Mouse (Mus musculus): ENCODE measurements around the gene Stk38.
A peak's percentile ranks its signal among the peaks of the same experiment; 100 is the strongest.
"Not testable (repeated sequence)": the region's sequence is repeated elsewhere in the genome, so short reads cannot be mapped to it uniquely, and the experiment has no call there.

Stk38 gene

GRCm38 (mm10) chr17:29035506-29035905, 27.7 kb upstream of the Stk38 start:
- no peak for DNase-seq (ENCODE audit: low spot score in 2 of 2)

GRCm38 (mm10) chr17:29034264-29034663, 26.5 kb upstream of the Stk38 start:
- no peak for DNase-seq (ENCODE audit: low spot score in 2 of 2)

- DNase-seq (ENCODE audit: low spot score in 2 of 2), result no peak
Observed at GRCm38 (mm10) chr17:29033569-29034061, 25.8 kb upstream of the Stk38 start.

GRCm38 (mm10) chr17:29032274-29033069, 24.7 kb upstream of the Stk38 start, which contains the start of gene Srsf3:
Gene Srsf3, plus strand, starts transcription at chr17:29032628.
- DNase-seq (ENCODE audit: low spot score in 2 of 2), result peak; percentile 99

DNA sequence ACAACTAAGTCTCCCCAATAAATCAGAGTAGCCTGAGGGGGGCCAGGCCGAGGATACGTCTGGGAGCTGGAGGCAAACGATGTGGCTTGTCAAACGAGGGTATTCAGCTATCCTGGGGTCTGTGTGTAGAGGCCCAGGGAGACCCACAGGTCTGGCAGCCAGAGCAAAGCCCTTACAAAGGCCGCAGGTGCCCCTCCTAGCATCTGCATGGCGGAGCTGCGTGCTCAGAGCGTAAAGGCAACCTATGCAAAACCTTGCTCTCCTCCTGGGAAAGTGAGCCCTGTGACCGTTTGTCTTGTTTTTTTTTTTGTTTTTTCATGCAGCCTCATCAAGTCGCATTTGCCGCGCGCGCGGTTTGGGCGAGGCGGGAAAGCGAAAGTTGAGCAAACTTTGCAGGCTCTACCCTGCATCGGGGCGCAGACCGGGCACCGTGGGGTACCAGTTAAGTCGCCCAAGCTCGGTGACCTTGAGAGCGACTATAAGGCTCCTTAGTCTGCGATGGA, 24.0 kb upstream of the Stk38 start:
- peak; percentile 68 to 87 for DNase-seq (ENCODE audit: low spot score in 2 of 2)

DNA sequence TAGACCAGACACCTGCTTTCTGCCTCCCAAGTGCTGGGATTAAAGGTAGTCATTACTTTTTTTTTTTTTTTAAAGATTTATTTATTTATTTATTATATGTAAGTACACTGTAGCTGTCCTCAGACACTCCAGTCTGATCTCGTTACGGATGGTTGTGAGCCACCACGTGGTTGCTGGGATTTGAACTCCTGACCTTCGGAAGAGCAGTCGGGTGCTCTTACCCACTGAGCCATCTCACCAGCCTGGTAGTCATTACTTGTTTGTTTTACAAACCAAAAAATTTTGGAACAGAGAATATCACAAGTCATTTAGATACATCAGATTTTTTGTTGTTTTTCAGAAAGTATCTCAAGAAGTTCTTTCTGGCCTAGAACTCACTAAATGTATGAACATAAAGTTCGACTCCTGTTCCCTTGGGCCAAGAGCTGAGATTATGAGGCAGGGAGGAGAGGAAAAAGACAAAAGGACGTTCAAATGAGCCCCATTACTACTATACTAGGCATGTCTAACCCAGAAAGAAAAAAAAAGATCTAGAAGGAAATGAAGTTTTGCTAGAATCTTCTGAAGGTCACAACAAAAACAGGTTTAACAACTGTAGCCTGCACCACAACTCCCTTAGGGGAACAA, 23.4 kb upstream of the Stk38 start:
- DNase-seq (ENCODE audit: low spot score in 2 of 2), result not testable (repeated sequence)

DNA sequence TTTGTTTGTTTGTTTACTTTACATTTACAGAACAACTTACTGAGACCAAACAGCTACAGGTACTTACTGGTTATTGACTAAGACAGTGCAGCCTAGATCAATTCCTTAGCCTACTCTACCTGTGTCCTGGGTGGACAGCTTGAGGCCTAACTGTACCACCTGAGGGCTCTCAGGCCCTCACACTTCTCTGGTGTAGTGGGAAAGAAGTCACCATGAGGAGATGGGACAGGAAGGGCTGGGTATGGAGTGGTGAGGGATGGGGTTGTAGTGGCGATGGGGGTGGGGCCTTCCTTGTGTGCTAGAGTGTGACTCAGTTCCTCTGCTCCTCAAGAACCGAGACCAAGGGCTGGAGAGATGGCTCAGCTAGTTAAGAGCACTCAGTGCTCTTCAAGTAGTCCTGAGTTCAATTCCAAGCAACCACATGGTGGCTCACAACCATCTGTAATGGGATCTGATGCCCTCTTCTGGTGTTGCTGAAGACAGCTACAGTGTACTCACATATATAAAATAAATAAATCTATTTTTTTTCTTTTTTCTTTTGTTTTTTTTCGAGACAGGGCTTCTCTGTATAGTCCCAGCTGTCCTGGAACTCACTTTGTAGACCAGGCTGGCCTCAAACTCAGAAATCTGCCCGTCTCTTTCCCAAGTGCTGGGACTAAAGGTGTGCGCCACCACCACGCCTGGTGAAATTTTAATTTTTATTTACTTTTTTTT, 22.7 kb upstream of the Stk38 start:
- no peak for DNase-seq (ENCODE audit: low spot score in 2 of 2)

DNA sequence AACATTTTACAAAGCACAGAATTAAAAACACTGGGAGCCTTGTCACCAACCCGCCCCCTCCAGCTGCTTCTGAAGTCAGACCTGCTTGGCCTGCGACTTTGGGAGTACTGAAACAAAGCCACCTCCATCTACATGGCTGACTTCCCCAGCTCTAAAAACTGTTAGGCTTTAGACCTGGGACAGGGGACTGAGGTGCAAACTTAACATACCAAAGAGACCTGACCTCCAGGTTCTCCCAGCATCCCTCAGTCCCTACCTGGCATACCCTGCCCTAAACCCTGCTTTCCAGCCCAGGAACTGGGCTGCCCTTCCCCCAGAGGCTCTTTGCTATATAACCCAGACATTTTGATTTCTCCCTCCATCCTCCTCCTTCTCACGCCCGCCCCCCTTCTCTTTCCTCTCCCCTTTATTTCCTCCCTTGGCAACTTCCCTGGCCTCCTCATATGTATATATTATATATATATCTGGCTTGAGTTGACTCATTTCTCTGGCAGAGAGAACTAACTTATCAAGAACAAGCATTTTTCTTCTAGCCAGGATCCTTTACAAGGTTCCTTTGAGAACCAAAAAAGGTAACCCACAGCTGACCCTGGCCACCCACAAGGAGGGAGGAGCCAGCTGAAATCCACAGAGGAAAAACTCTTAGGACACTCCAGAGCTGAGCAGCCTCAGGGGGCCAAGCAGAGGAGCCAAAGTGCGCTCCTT, 19.0 kb upstream of the Stk38 start:
- DNase-seq (ENCODE audit: low spot score in 2 of 2), result no peak

GRCm38 (mm10) chr17:29024896-29025565, 17.2 kb upstream of the Stk38 start:
- DNase-seq (ENCODE audit: low spot score in 2 of 2), result no peak

- no peak for DNase-seq (ENCODE audit: low spot score in 2 of 2)
Observed at GRCm38 (mm10) chr17:29024047-29024892, 16.5 kb upstream of the Stk38 start.

DNA sequence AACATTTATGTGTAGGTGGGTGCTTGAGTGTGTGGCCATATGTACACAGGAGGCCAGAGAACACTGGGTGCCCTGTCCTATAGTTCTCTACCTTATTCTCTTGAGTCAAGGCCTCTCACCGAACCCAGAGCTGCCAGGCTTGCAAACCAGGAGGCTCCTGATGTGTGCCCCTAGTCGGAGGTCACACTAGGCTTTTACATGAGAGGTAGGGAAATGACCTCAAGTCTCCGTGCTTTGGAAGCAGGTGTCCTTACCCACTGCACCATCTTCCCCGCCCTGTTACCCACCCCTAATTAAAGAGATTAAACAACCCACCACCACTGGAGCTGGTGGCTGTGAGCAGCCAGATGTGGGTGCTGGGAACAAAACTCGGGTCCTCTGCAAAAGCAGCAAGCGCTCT, 15.6 kb upstream of the Stk38 start:
- no peak for DNase-seq (ENCODE audit: low spot score in 2 of 2)

GRCm38 (mm10) chr17:29022230-29022819, 14.5 kb upstream of the Stk38 start:
- DNase-seq (ENCODE audit: low spot score in 2 of 2), result no peak

DNA sequence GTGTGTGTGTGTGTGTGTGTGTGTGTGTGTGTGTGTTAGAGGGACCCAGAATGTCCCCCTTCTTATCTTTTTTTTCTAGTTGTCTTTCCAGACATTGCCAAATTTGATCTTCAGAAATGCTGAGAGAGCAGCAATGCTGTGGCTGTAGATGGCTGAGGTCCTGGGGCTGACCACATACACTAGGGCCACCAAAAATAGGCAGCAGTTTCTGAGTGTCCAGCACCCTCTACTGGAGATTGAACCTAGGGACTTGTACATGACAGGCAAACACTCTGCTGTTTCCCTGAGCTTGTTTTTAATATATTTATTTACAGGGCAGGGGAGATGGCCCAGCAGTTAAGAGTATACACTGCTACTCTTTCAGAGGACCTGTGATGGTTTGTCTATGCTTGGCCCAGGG, 12.6 kb upstream of the Stk38 start:
- DNase-seq (ENCODE audit: low spot score in 2 of 2), result no peak

DNA sequence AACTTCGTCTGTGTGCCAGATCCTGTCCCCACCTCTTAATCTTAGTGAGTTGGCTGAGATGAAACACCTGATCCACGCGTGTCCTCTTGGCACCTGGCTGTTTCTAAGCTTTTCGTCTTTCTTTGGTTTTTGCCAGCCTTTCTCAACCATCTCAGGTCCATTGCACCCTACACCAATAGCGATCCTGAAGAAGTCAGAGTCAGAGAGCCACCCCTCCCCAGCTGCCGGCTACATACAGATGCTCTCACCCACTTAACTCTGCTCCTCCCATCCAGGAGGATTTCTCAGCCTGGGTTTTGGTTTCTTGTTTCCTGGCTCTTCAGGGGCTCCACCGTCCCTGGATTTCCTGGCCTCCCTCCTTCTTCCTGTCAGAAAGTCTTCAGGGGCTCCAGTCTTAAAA, 11.6 kb upstream of the Stk38 start:
- no peak for DNase-seq (ENCODE audit: low spot score in 2 of 2)

DNA sequence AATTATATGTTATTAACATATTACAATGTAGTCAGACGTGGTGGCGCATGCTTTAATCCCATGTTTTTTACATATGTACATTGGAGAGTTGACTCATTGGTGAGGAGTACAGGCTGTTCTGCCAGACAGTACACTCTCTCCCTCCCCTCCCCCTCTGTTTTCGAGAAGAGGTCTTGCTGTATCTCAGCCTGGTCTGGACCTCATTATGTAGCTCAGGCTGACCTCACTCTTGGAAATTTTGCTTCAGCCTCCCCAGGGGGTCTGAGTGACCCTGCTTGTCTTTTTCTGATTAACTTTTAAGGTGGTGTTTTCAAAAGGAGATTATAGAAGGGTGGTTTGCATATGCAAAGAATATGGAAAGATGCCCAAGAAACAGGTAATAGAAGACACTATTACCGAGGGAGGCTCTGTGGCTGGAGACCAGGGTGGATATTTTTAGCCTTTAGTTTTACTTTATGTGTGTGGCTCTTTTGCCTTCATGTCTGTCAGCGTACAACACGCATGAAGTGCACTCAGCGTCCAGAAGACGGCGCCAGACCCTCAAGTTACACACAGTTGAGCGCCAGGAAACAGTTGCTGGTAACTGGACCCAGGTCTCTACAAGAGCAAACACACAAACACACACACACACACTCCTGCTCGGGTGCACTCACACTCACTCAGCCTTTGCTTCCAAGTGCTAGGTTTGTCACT, 10.6 kb upstream of the Stk38 start:
- peak in 1 of 2 experiments; percentile 37 for DNase-seq (ENCODE audit: low spot score in 2 of 2)

DNA sequence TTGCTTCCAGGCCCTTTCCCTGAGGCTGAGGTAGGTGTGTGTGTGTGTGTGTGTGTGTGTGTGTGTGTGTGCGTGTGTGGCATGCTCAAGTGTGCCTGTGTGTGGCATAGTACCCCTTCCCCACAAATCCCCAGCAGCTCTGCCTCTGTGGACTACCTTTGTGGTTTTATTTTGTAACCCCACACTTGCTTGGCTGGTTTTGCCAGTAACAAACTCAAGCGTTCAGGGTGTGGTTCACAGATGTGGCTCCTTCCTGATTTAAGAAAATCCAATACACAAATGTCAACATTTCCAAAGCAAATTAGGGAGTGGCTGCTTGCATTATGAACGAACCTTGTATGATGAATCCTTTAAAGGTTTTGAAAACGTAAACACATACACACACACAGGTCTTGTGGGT, 8.9 kb upstream of the Stk38 start:
- DNase-seq (ENCODE audit: low spot score in 2 of 2), result no peak

- DNase-seq (ENCODE audit: low spot score in 2 of 2), result peak; percentile 64 to 83
Observed at GRCm38 (mm10) chr17:29015638-29016037, 7.8 kb upstream of the Stk38 start.

DNA sequence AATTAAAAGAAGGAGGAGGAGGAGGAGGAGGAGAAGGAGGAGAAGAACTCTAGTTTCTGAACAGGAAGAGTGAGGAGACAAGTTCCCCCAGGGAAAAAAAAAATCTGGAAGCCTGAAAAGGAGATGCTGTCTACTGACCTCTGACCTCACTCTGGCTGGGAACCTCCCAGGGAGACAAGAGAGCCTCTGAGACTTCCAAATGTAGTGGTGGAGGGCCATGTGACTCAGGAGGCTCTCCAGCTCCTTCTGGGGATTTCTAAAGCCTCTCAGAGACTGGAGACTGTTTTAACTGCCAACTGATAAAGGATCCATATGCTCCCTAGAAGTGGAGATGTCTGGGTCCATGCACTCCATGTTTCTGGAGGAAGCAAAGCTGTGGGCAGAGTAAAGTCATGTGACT, 6.4 kb upstream of the Stk38 start:
- no peak for DNase-seq (ENCODE audit: low spot score in 2 of 2)

GRCm38 (mm10) chr17:29009181-29009580, 1.4 kb upstream of the Stk38 start:
- DNase-seq (ENCODE audit: low spot score in 2 of 2), result no peak
